Mouse (Mus musculus) hindbrain, postnatal 0 days (tissue): ENCODE results near the gene Gm37240. TPM values are rescaled to one million over a fixed set of nuclear protein-coding genes. Genes with fewer than 3 reads are reported as not detected.

ENCODE experiments used
- ATAC-seq: fragments of 200-750 bp; cut with Nextera tagmentation; 2 replicates; pipeline ENCODE4 v1.8.0; 2017; ENCODE audit warnings: mild to moderate bottlenecking, moderate TSS enrichment, moderate library complexity
- DNase-seq: peaks from one replicate; pipeline ENCODE4 v3.0.0-alpha.2; 2015; ENCODE audit warnings: low spot score
- H3K27ac ChIP-seq: fragments of 300-500 bp; sonication (generic); 2 replicates; pipeline ENCODE4 v1.5.1; 2014; ENCODE audit warnings: mild to moderate bottlenecking
- H3K27me3 ChIP-seq: fragments of 300-500 bp; sonication (generic); 2 replicates; pipeline ENCODE4 v1.6.1; 2014; ENCODE audit warnings: low read length, mixed read lengths; ENCODE audit not compliant: insufficient read depth
- H3K36me3 ChIP-seq: fragments of 300-500 bp; sonication (generic); 2 replicates; pipeline ENCODE4 v1.6.1; 2014; ENCODE audit warnings: low read length, mixed read lengths; ENCODE audit not compliant: insufficient read depth
- H3K4me1 ChIP-seq: fragments of 300-500 bp; sonication (generic); 2 replicates; pipeline ENCODE4 v1.6.1; 2014; ENCODE audit warnings: antibody characterized with exemption, low read length, mixed read lengths; ENCODE audit not compliant: insufficient read depth
- H3K4me2 ChIP-seq: fragments of 300-500 bp; sonication (generic); 2 replicates; pipeline ENCODE4 v1.6.1; 2014; ENCODE audit warnings: low read depth, mild to moderate bottlenecking, low read length, moderate library complexity, mixed read lengths
- H3K4me3 ChIP-seq: fragments of 300-500 bp; sonication (generic); 2 replicates; pipeline ENCODE4 v1.5.1; 2014; ENCODE audit warnings: low read length
- H3K9ac ChIP-seq: fragments of 300-500 bp; sonication (generic); replicated peaks from 2 replicates; pipeline ENCODE4 v1.6.1; 2014; ENCODE audit warnings: mild to moderate bottlenecking, low read length, moderate library complexity, mixed read lengths
- H3K9me3 ChIP-seq: fragments of 300-500 bp; sonication (generic); 2 replicates; pipeline ENCODE4 v1.6.1; 2016; ENCODE audit warnings: low read length, mixed read lengths
- CTCF ChIP-seq: IDR thresholded peaks from 2 replicates; pipeline ENCODE4 v1.5.1; 2016; ENCODE audit warnings: antibody characterized with exemption, control low read depth, low read depth
- WGBS: fragments of 180-500 bp; shearing (Covaris S2); extraction: QIAGEN DNeasy Blood & Tissue Kit; methylation state at CpG from one replicate; pipeline ENCODE4 v1.1.7; 2014; 5-methylcytosine and 5-hydroxymethylcytosine counted together
- polyA plus RNA-seq: library from polyadenylated mRNA; unstranded; fragments of >200 nt; fragmentation: Nextera tagmentation; extraction: Ambion mirVana; gene quantifications from 2 replicates; pipeline ENCODE4 v1.2.1, GENCODE M21; 2015
- total RNA-seq: library from RNA; depleted of rRNA; stranded (reverse); fragments of >200 nt; gene quantifications from 2 replicates; pipeline ENCODE4 v1.2.3, GENCODE M21; 2014

The Gm37240 gene
- total and polyA plus RNA-seq, 2 experiments from 2014 or later, result 1.5 TPM; not detected in 1

DNA sequence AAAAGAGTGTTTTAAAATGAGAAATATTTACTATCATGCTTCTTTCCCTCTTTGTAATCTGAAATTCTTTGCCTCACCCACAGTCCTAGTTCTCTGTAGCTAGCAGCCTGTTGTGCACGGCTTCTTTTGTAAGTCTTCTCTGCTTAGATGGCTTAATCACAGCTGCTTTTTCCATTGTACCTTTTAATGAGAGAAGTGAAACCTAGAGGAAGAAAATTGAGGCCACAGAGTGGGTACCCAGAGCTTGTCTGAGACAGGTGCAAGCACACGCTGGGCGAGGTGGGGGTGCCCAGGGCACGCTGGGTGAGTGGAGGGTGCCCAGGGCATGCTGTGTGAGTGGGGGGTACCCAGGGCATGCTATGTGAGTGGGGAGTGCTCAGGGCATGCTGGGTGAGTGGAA, 1099.4 kb downstream of the Gm37240 start:
- 91% methylated on average over 4 of the region's 4 CpGs for WGBS
- Histone ChIP-seq H3K9ac (no peak overlapping the region), H3K27me3 (no peaks in the 10 kb centered on the region), H3K27ac (no peak overlapping the region), H3K4me1 (no peaks in the 10 kb centered on the region), H3K9me3 (no peaks in the 10 kb centered on the region), H3K36me3 (no peaks in the 10 kb centered on the region), H3K4me3 (no peak overlapping the region), H3K4me2 (no peak overlapping the region)
- DNase-seq (no peak), ATAC-seq (no peak)
- TF ChIP-seq CTCF, result no peak

DNA sequence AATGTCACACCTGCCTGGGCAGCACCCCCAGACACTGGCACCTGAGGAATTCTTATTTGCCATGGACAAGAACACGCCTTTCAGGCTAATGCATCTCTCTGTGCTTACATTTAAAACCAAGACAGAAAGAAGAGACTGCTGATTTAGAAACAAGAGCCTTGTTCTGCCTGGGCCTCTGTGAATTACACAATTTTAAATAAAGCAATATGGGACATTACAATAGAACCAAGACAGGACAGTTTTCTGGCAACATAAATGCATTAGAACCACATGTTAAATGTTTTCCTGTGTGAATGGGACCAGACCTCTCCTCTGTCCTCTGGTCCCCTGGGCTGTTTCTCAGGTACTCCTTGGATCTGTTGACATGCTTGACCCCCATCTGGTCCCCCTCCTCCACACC, 1111.2 kb downstream of the Gm37240 start:
- no peak for TF ChIP-seq CTCF
- H3K27ac ChIP-seq, result no peak overlapping the region
- H3K4me1 ChIP-seq, result no peaks in the 10 kb centered on the region
- WGBS, result 91% methylated on average over 1 of the region's 1 CpGs
- no peaks in the 10 kb centered on the region for H3K36me3 ChIP-seq
- H3K27me3 ChIP-seq, result no peaks in the 10 kb centered on the region
- H3K4me3 ChIP-seq, result no peak overlapping the region
- no peak overlapping the region for H3K9ac ChIP-seq
- ATAC-seq (no peak), DNase-seq (no peak)
- no peaks in the 10 kb centered on the region for H3K9me3 ChIP-seq
- no peak overlapping the region for H3K4me2 ChIP-seq

DNA sequence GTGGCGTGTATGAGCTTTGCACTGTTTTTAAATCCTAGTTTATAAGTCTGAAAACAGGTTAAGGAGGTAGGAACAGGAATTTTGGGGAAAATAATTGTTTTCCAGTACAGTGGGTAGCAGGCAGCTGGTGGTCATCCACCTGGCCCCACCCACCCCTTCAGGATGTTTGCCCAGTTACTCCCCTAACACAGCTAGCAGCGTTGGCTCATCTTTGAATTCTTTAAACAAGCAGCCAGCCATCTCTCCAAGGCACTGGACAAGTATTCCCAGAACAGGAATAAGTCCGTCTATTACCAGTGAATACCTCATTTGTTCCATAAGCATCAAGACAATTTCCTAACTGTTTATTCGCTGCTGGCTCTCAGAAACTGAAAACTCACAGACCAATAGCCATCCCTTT, 1111.7 kb downstream of the Gm37240 start:
- H3K4me3 ChIP-seq, result no peak overlapping the region
- H3K4me1 ChIP-seq, result no peaks in the 10 kb centered on the region
- no peak for DNase-seq
- H3K4me2 ChIP-seq, result no peak overlapping the region
- H3K36me3 ChIP-seq, result no peaks in the 10 kb centered on the region
- 60% methylated on average over 4 of the region's 4 CpGs for WGBS
- no peaks in the 10 kb centered on the region for H3K27me3 ChIP-seq
- no peak overlapping the region for H3K27ac ChIP-seq
- no peak overlapping the region for H3K9ac ChIP-seq
- ATAC-seq, result no peak
- no peak for TF ChIP-seq CTCF
- H3K9me3 ChIP-seq, result no peaks in the 10 kb centered on the region

DNA sequence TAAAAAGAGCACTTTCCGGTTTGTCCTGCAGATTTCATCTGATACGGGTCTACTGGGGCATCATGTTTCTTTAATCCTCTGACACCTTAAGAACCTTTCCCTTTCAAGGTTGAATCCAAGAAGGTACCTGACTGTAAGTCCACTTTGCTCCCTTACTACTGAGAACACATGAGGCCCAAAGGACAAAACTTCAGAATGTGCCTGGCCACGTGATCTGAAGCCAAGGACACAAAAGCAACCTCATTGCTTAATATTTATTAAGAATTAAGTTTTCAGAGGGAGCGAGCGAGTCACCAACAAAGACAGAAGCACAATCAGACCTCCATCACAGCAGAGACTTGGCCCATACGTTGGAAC, 1112.3 kb downstream of the Gm37240 start:
- H3K4me2 ChIP-seq, result no peak overlapping the region
- no peaks in the 10 kb centered on the region for H3K9me3 ChIP-seq
- DNase-seq (no peak), ATAC-seq (no peak)
- H3K4me1 ChIP-seq, result no peaks in the 10 kb centered on the region
- WGBS, result 77% methylated on average over 6 of the region's 6 CpGs
- H3K9ac ChIP-seq, result no peak overlapping the region
- TF ChIP-seq CTCF, result no peak
- no peaks in the 10 kb centered on the region for H3K36me3 ChIP-seq
- H3K27me3 ChIP-seq, result no peaks in the 10 kb centered on the region
- no peak overlapping the region for H3K27ac ChIP-seq
- no peak overlapping the region for H3K4me3 ChIP-seq

DNA sequence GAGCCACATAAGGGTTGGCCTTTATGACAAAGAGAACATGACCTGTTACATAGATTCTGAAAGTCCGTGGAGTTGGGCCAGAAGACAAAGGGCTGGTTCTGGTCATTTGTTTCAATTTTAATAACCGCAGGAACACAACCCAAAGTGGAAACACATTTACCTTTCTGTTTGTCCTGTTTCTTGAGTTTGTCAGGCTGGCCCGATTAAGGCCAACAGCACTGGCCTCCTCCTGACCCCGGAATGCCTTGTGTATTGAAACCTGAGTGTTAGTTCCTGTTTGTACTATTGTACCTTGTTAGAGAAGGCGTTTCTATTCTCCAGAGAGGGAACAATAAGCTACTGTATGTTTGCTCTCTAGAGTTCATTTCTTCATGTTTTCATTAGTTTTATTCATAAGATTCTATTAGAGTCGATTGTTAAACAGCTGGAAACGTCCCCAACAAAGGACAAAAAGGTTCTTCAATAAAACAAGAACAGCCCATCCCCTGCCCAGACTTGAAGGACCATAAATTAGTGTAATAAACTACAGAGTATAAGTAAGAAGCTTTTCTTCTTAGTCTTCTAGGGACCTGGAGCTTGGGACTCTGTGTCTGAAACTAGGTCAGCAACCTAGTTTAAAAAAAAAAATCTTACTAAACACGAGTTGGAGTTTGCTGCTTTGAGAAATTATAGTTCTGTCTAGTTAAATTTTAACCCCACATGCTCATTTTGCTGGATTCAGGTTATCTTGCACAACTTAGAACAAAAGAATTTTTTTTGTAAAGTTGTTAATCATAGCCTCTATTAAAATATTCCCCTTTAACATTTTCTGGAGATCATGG, 1112.9 kb downstream of the Gm37240 start:
- no peak for TF ChIP-seq CTCF
- Histone ChIP-seq H3K36me3 (no peaks in the 10 kb centered on the region), H3K27me3 (no peaks in the 10 kb centered on the region), H3K27ac (no peak overlapping the region), H3K9me3 (no peaks in the 10 kb centered on the region), H3K4me1 (no peaks in the 10 kb centered on the region), H3K9ac (no peak overlapping the region), H3K4me3 (no peak overlapping the region), H3K4me2 (no peak overlapping the region)
- ATAC-seq, result no peak
- no peak for DNase-seq
- 57% methylated on average over 8 of the region's 8 CpGs for WGBS

DNA sequence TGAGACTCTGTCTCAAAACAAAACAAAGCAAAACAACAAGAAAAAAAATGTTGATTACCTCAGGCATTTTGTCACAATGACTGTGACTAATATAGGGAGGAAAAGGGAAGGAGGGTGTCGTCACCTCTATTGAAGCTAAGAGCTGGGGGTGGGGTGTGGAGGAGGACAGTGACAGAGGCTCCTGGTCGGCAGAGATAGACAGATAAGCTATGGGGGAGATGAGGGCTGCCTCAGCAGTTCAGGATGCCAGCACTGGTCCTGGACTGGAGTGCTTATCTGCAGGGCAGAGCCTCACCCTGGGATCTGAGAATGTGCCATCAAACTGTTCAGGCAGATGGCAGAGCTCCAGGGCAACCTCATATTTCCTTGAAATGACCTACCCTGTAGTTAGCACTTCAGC, 1115.3 kb downstream of the Gm37240 start:
- H3K27me3 ChIP-seq, result no peaks in the 10 kb centered on the region
- H3K4me1 ChIP-seq, result no peaks in the 10 kb centered on the region
- TF ChIP-seq CTCF, result no peak
- DNase-seq, result no peak
- no peaks in the 10 kb centered on the region for H3K36me3 ChIP-seq
- H3K9me3 ChIP-seq, result no peaks in the 10 kb centered on the region
- no peak overlapping the region for H3K4me3 ChIP-seq
- no peak overlapping the region for H3K4me2 ChIP-seq
- no peak overlapping the region for H3K27ac ChIP-seq
- 52% methylated on average over 2 of the region's 2 CpGs for WGBS
- no peak for ATAC-seq
- no peak overlapping the region for H3K9ac ChIP-seq

DNA sequence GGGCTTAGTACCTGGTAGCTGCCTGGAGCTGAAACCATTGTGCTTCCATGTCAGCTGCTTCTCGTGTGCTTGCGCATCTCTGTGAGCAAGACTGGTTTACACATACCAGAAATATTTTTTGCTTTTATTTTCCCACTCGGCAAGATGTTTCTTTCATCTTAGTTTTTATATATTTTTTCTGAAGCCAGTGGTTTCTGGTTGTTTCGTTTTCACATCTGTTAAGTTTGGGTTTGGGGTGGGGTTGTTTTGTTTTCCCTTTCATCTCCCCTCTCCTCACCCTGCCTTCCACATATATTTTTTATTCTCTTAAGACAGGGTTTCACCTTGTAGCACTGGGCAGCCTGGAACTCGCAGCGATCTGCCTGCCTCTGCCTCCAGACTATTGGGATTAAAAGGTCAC, 1116.8 kb downstream of the Gm37240 start:
- ATAC-seq, result no peak
- 87% methylated on average over 6 of the region's 6 CpGs for WGBS
- no peak for DNase-seq
- no peaks in the 10 kb centered on the region for H3K9me3 ChIP-seq
- no peak overlapping the region for H3K4me3 ChIP-seq
- H3K27me3 ChIP-seq, result no peaks in the 10 kb centered on the region
- H3K9ac ChIP-seq, result no peak overlapping the region
- H3K4me2 ChIP-seq, result no peak overlapping the region
- no peaks in the 10 kb centered on the region for H3K4me1 ChIP-seq
- H3K27ac ChIP-seq, result no peak overlapping the region
- H3K36me3 ChIP-seq, result no peaks in the 10 kb centered on the region
- TF ChIP-seq CTCF, result no peak
